Mouse (Mus musculus): ENCODE data around the gene Slc44a1. TPM values are rescaled to one million over a fixed set of nuclear protein-coding genes. Genes with fewer than 3 reads are reported as not detected.
A peak's percentile ranks its signal among the peaks of the same experiment; 100 is the strongest.

The Slc44a1 gene
- 8.7 and 10.5 TPM in 2 replicates for polyA plus RNA-seq (2016; fragmentation: Nextera tagmentation; extraction: Ambion mirVana)

- H3K36me3 ChIP-seq: no peaks in the 10 kb centered on the region
- H3K4me1 ChIP-seq: peaks cover 23% of the 10 kb centered on the region
- H3K27me3 ChIP-seq (ENCODE audit: low read depth, poor library complexity, severe bottlenecking): peaks cover 36% of the 10 kb centered on the region
- DNase-seq (ENCODE audit: low spot score): peak; percentile 89
- H3K27ac ChIP-seq (replicated peaks): peak within 1 kb of the TSS; percentile 88
- H3K4me3 ChIP-seq: peak within 1 kb of the TSS; percentile 92
- no peaks in the 10 kb centered on the region for H3K9me3 ChIP-seq (replicated peaks)
- under 1% methylated on average over 111 of the region's 122 CpGs for WGBS
Observed at GRCm38 (mm10) chr4:53440010-53440815, at the start of gene Slc44a1. Gene Slc44a1 (plus strand): TSS chr4:53440413.

DNA sequence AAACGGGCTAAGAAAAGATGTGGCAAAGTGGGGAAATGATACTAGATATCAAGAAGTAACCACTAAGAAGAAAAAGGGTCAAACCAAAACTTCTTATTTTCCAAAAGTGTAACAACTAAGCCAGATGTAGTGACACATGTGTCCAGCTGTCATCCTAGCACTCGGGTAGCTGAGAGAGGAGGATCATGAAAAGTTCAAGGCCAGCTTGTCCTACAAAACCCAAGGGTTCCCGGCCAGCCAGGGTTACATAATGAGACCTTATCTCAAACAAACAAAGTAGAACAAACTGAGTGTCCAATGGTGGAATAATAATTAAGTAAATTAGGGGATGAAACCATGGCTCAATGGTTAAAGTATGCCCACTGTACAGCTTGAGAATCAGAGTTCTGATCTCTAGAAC, 45.2 kb upstream of the Slc44a1 start:
- 81% methylated on average over 3 of the region's 3 CpGs for WGBS
- H3K27me3 ChIP-seq (ENCODE audit: low read depth, poor library complexity, severe bottlenecking): no peaks in the 10 kb centered on the region
- H3K27ac ChIP-seq (replicated peaks): no peak overlapping the region
- no peak for DNase-seq (ENCODE audit: low spot score)
- no peak overlapping the region for H3K4me3 ChIP-seq
- H3K36me3 ChIP-seq: no peaks in the 10 kb centered on the region
- no peaks in the 10 kb centered on the region for H3K9me3 ChIP-seq (replicated peaks)
- H3K4me1 ChIP-seq: no peaks in the 10 kb centered on the region

GRCm38 (mm10) chr4:53396623-53397192, 43.5 kb upstream of the Slc44a1 start:
- H3K27ac ChIP-seq (replicated peaks): no peak overlapping the region
- H3K9me3 ChIP-seq (replicated peaks): no peaks in the 10 kb centered on the region
- H3K36me3 ChIP-seq: no peaks in the 10 kb centered on the region
- H3K4me1 ChIP-seq: no peaks in the 10 kb centered on the region
- WGBS: 87% methylated on average over 11 of the region's 11 CpGs
- H3K4me3 ChIP-seq: no peak overlapping the region
- no peaks in the 10 kb centered on the region for H3K27me3 ChIP-seq (ENCODE audit: low read depth, poor library complexity, severe bottlenecking)
- no peak for DNase-seq (ENCODE audit: low spot score)

DNA sequence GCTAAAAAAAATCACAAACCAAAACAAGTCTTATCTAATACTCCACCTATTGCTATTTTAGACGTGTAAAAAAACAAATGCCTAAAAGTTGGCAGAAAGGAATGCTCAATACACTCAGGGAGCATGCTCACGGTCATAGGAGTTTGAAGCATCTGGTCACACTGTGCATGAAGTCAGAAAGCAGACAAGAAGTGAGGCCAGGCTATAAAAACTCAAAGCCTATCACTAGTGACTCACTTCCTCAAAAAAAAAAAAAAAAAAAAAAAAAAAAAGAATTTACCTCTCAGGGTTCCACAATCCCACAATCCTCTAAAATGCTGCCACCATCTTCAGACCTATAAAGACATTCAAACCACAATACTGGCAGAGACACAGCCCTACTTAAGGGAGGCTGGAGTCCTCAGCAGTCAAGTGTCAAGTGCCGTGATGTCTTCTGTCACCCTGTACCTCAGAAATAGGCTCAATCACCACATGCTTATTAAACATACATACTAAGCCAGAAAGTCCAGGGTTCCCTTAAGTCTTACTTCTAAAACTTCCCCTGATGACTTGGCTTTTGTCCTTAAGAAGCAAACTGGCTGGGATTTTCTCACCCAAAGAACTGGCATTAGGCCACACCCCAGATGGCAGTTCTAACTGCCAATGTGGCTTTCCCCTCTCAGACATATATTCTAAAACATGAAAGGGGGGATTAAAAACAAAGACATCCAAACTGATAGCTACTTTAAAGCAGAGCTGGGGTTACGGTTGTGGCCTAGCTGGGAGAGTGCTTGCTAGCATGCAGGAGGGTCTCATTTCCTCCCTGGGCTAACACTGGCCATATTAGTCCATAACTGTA, 42.7 kb upstream of the Slc44a1 start:
- no peak for DNase-seq (ENCODE audit: low spot score)
- WGBS: 80% methylated on average over 4 of the region's 4 CpGs
- Histone ChIP-seq H3K4me3 (no peak overlapping the region), H3K4me1 (no peaks in the 10 kb centered on the region), H3K27ac (replicated peaks) (no peak overlapping the region), H3K36me3 (no peaks in the 10 kb centered on the region), H3K9me3 (replicated peaks) (no peaks in the 10 kb centered on the region), H3K27me3 (ENCODE audit: low read depth, poor library complexity, severe bottlenecking) (no peaks in the 10 kb centered on the region)

DNA sequence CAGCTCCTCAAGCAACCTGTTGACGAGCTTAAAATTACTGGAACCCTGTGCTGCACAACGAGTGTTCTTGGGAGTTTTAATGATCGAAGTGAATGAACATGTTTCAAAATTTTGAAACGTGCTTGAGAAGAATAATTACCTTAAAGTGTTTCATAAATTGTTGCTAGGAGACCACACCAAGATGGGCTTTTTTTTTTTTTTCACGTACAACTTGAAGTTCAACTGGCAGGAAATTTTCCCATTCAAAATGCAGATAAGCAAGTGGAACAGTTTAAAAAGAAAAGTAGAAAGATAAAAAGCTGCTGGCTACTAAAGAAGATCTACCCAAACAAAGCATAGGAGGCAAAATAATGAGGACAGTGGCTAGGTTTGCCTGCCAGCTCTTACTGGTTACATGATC, 41.7 kb upstream of the Slc44a1 start:
- Histone ChIP-seq H3K4me1 (no peaks in the 10 kb centered on the region), H3K9me3 (replicated peaks) (no peaks in the 10 kb centered on the region), H3K36me3 (no peaks in the 10 kb centered on the region), H3K27me3 (ENCODE audit: low read depth, poor library complexity, severe bottlenecking) (no peaks in the 10 kb centered on the region), H3K27ac (replicated peaks) (no peak overlapping the region), H3K4me3 (no peak overlapping the region)
- DNase-seq (ENCODE audit: low spot score): no peak
- WGBS: 80% methylated on average over 5 of the region's 5 CpGs

DNA sequence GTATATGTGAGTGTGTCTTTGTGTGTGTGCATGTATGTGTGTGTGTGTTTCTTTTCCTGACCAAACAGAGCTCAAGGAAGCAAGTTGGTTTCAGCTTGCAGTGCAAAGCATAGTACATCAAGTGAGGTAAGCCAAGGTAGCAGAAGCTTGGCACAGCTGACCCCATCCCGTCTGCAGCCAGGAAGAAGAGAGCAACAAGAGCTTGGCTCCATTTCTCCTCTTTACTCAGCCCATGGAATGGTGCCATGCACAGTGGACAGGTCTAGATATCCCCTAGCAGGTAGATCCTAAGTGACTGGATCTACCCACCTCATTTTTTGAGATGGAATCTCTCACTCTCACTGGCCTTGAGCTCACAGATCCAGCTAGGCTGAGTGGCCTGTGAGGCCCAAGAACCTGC, 40.8 kb upstream of the Slc44a1 start:
- Histone ChIP-seq H3K4me1 (no peaks in the 10 kb centered on the region), H3K9me3 (replicated peaks) (no peaks in the 10 kb centered on the region), H3K27me3 (ENCODE audit: low read depth, poor library complexity, severe bottlenecking) (no peaks in the 10 kb centered on the region), H3K4me3 (no peak overlapping the region), H3K27ac (replicated peaks) (no peak overlapping the region), H3K36me3 (no peaks in the 10 kb centered on the region)
- 68% methylated on average over 1 of the region's 1 CpGs for WGBS
- DNase-seq (ENCODE audit: low spot score): no peak

DNA sequence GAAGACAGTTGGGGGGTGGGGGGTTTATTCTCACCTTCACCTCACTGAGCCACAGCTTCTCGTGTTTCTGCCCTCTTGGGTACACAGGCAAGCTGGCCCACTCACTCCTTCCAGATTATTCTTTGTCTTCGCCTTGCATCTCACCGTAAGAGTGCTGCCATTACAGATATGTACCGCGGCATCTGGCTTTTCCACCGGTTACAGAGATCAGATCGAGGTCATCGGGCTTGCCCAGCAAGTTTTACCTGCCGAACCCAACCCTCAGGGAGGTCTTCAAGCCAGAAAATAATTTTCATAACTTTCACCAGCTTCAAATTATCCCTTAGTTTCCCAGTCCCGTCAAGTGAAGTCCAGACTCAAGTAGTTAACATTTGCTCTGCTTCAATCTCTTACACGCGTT, 36.8 kb upstream of the Slc44a1 start:
- 92% methylated on average over 12 of the region's 12 CpGs for WGBS

GRCm38 (mm10) chr4:53404431-53404925, 35.7 kb upstream of the Slc44a1 start:
- Histone ChIP-seq H3K9me3 (replicated peaks) (no peaks in the 10 kb centered on the region), H3K4me3 (no peak overlapping the region), H3K27ac (replicated peaks) (no peak overlapping the region), H3K36me3 (no peaks in the 10 kb centered on the region), H3K27me3 (ENCODE audit: low read depth, poor library complexity, severe bottlenecking) (no peaks in the 10 kb centered on the region), H3K4me1 (no peaks in the 10 kb centered on the region)
- no peak for DNase-seq (ENCODE audit: low spot score)
- WGBS: 92% methylated on average over 6 of the region's 6 CpGs

More for the DNA sequence above, 36.8 kb upstream of the Slc44a1 start:
- H3K4me1 ChIP-seq: no peaks in the 10 kb centered on the region
- no peak overlapping the region for H3K4me3 ChIP-seq
- H3K9me3 ChIP-seq (replicated peaks): no peaks in the 10 kb centered on the region
- no peak overlapping the region for H3K27ac ChIP-seq (replicated peaks)
- no peaks in the 10 kb centered on the region for H3K36me3 ChIP-seq
- no peaks in the 10 kb centered on the region for H3K27me3 ChIP-seq (ENCODE audit: low read depth, poor library complexity, severe bottlenecking)
- no peak for DNase-seq (ENCODE audit: low spot score)

GRCm38 (mm10) chr4:53406866-53407265, 33.3 kb upstream of the Slc44a1 start:
- Histone ChIP-seq H3K27ac (replicated peaks) (no peak overlapping the region), H3K9me3 (replicated peaks) (no peaks in the 10 kb centered on the region), H3K27me3 (ENCODE audit: low read depth, poor library complexity, severe bottlenecking) (no peaks in the 10 kb centered on the region), H3K36me3 (no peaks in the 10 kb centered on the region), H3K4me3 (no peak overlapping the region), H3K4me1 (peaks cover 5% of the 10 kb centered on the region; the same call in 1 of the 2 replicates)
- no peak for DNase-seq (ENCODE audit: low spot score)

GRCm38 (mm10) chr4:53408821-53409220, 31.4 kb upstream of the Slc44a1 start:
- DNase-seq (ENCODE audit: low spot score): no peak
- Histone ChIP-seq H3K4me1 (peaks cover 5% of the 10 kb centered on the region; the same call in 1 of the 2 replicates), H3K36me3 (no peaks in the 10 kb centered on the region), H3K27me3 (ENCODE audit: low read depth, poor library complexity, severe bottlenecking) (no peaks in the 10 kb centered on the region), H3K27ac (replicated peaks) (no peak overlapping the region), H3K4me3 (no peak overlapping the region), H3K9me3 (replicated peaks) (no peaks in the 10 kb centered on the region)
- 88% methylated on average over 8 of the region's 8 CpGs for WGBS

DNA sequence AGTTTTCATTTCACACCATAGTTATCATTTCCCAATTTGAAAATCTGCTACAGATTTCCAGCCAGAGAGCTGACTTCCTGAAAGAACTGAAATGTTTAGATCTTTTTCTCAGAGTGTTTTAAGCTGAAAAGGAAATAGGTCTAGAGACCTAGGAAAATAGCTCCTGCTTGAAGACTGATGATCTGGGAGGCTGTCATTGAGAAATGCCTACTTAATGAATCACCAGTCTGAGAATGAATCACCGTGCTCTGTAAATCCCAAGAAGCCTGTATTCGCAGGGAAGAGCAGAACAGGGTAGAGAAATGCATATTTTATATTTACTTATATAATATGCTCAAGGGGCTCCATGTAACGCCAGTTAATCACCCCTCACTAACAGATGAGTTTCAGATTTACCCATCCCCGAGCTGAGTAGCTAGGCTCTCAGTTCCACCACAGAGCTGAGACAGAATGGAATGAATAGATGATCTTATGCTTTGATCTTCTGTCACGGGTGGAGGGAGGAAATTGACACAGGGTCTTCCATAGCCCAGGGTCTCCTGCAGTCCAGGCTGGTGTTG, 30.6 kb upstream of the Slc44a1 start:
- H3K9me3 ChIP-seq (replicated peaks): no peaks in the 10 kb centered on the region
- no peak for DNase-seq (ENCODE audit: low spot score)
- 50% methylated on average over 5 of the region's 5 CpGs for WGBS
- H3K36me3 ChIP-seq: no peaks in the 10 kb centered on the region
- no peak overlapping the region for H3K27ac ChIP-seq (replicated peaks)
- peaks cover 5% of the 10 kb centered on the region; the same call in 1 of the 2 replicates for H3K4me1 ChIP-seq
- no peak overlapping the region for H3K4me3 ChIP-seq
- H3K27me3 ChIP-seq (ENCODE audit: low read depth, poor library complexity, severe bottlenecking): no peaks in the 10 kb centered on the region

- Histone ChIP-seq H3K27me3 (ENCODE audit: low read depth, poor library complexity, severe bottlenecking) (no peaks in the 10 kb centered on the region), H3K27ac (replicated peaks) (no peak overlapping the region), H3K4me1 (peaks cover 5% of the 10 kb centered on the region; the same call in 1 of the 2 replicates), H3K9me3 (replicated peaks) (no peaks in the 10 kb centered on the region), H3K36me3 (no peaks in the 10 kb centered on the region), H3K4me3 (no peak overlapping the region)
- no peak for DNase-seq (ENCODE audit: low spot score)
- WGBS: 92% methylated on average over 5 of the region's 5 CpGs
Observed at GRCm38 (mm10) chr4:53410752-53411151, 29.5 kb upstream of the Slc44a1 start.

All from midbrain, embryonic 10.5 days (tissue).